Mouse (Mus musculus) embryonic facial prominence, embryonic 15.5 days (tissue): Measurements from ENCODE around the gene Slc16a8. TPM values are rescaled to one million over a fixed set of nuclear protein-coding genes. Genes with fewer than 3 reads are reported as not detected.

Experiments used
- ATAC-seq: fragments of 200-750 bp; cut with Nextera tagmentation; 2 replicates; pipeline ENCODE4 v1.8.0; 2017; ENCODE audit warnings: low read depth, moderate TSS enrichment; ENCODE audit not compliant: insufficient number of reproducible peaks, low FRiP score, low TSS enrichment
- H3K27ac ChIP-seq: fragments of 300-500 bp; sonication (generic); replicated peaks from 2 replicates; pipeline ENCODE4 v1.5.1; 2015; ENCODE audit warnings: mild to moderate bottlenecking, inconsistent platforms
- H3K27me3 ChIP-seq: fragments of 300-500 bp; sonication (generic); 2 replicates; pipeline ENCODE4 v1.6.1; 2015; ENCODE audit warnings: inconsistent platforms
- H3K36me3 ChIP-seq: fragments of 300-500 bp; sonication (generic); 2 replicates; pipeline ENCODE4 v1.6.1; 2015; ENCODE audit warnings: mild to moderate bottlenecking, inconsistent platforms
- H3K4me1 ChIP-seq: fragments of 300-500 bp; sonication (generic); 2 replicates; pipeline ENCODE4 v1.6.1; 2015; ENCODE audit warnings: inconsistent platforms
- H3K4me2 ChIP-seq: fragments of 300-500 bp; sonication (generic); replicated peaks from 2 replicates; pipeline ENCODE4 v1.6.1; 2015; ENCODE audit warnings: mild to moderate bottlenecking, inconsistent platforms
- H3K4me3 ChIP-seq: fragments of 300-500 bp; sonication (generic); replicated peaks from 2 replicates; pipeline ENCODE4 v1.5.1; 2015; ENCODE audit warnings: mild to moderate bottlenecking, inconsistent platforms
- H3K9ac ChIP-seq: fragments of 300-500 bp; sonication (generic); 2 replicates; pipeline ENCODE4 v1.6.1; 2015; ENCODE audit warnings: inconsistent platforms
- H3K9me3 ChIP-seq: fragments of 300-500 bp; sonication (generic); replicated peaks from 2 replicates; pipeline ENCODE4 v1.6.1; 2016; ENCODE audit warnings: inconsistent platforms
- WGBS: fragments of 180-500 bp; shearing (Covaris S2); methylation state at CpG from one replicate; pipeline ENCODE4 v1.1.7; 2015; 5-methylcytosine and 5-hydroxymethylcytosine counted together
- polyA plus RNA-seq: library from polyadenylated mRNA; unstranded; fragments of >200 nt; fragmentation: Nextera tagmentation; extraction: Ambion mirVana; gene quantifications from 2 replicates; pipeline ENCODE4 v1.2.1, GENCODE M21; 2015

Gene Slc16a8
- 0.35 and 0.58 TPM in 2 replicates for polyA plus RNA-seq

DNA sequence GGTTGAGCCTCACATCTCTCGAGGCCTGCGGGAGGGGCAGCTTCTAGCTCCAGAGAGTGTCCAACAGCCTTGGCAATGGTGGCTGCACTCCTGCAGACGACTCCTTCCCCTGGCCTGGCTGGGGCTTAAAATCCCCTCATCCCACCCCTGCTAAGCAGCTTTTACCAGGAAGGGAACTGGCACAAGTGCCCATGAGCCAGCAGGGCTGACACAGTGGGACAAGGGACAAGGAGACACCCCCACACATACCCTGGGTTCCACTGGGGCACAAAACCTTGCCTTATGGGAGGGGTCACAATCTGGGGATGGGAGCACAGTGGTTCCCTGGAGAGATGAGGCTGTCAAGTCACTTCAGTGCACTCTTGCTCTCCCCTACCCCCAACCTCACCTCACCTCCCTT lies at the start of gene Slc16a8:
Gene Slc16a8 (minus strand): TSS at position 101 of the 400 bp plus-strand sequence.
- no peak within 1 kb of the TSS for H3K4me2 ChIP-seq
- H3K36me3 ChIP-seq = no peaks in the 10 kb centered on the region
- no peak within 1 kb of the TSS for H3K27ac ChIP-seq
- peaks cover 14% of the 10 kb centered on the region for H3K4me1 ChIP-seq
- 32% methylated on average over 3 of the region's 3 CpGs for WGBS
- no peaks in the 10 kb centered on the region for H3K9me3 ChIP-seq
- no peak within 1 kb of the TSS for H3K9ac ChIP-seq
- no peak within 1 kb of the TSS for H3K4me3 ChIP-seq
- H3K27me3 ChIP-seq = peaks cover 33% of the 10 kb centered on the region
- no peak for ATAC-seq

DNA sequence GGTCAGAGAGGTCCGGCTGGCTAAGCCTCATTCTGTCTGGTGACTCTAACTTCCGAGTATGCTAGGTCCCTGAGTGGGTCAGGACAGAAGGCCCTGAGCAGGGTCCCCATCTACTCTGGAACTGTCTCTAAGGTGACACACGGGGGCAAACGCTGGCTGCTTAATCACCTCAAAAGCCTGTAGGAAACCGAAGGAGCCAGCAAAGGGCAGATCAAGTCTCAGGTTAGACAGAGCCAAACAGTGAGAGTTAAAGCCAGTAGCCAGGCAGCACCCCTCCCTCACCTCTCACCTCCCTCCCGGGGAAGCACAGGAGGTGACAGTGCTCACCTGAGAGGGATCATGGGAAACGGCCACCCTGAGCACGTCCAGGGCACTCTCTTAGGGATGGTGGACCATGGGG lies 49.2 kb upstream of the Slc16a8 start:
- H3K27me3 ChIP-seq = no peaks in the 10 kb centered on the region
- H3K36me3 ChIP-seq = peaks cover 23% of the 10 kb centered on the region
- H3K9me3 ChIP-seq = no peaks in the 10 kb centered on the region
- H3K27ac ChIP-seq = no peak overlapping the region
- no peak overlapping the region for H3K9ac ChIP-seq
- no peak overlapping the region for H3K4me2 ChIP-seq
- no peak for ATAC-seq
- H3K4me1 ChIP-seq = peaks cover 6% of the 10 kb centered on the region; the same call in 1 of the 2 replicates
- no peak overlapping the region for H3K4me3 ChIP-seq
- WGBS = 85% methylated on average over 8 of the region's 8 CpGs

GRCm38 (mm10) chr15:79299563-79300155 lies 45.1 kb upstream of the Slc16a8 start:
- H3K4me1 ChIP-seq = peaks cover 7% of the 10 kb centered on the region; the same call in 1 of the 2 replicates
- H3K9ac ChIP-seq = no peak overlapping the region
- no peak for ATAC-seq
- H3K27ac ChIP-seq = no peak overlapping the region
- peaks cover 5% of the 10 kb centered on the region; the same call in 1 of the 2 replicates for H3K36me3 ChIP-seq
- no peaks in the 10 kb centered on the region for H3K9me3 ChIP-seq
- H3K27me3 ChIP-seq = no peaks in the 10 kb centered on the region
- WGBS = 81% methylated on average over 2 of the region's 2 CpGs
- H3K4me2 ChIP-seq = no peak overlapping the region
- no peak overlapping the region for H3K4me3 ChIP-seq

GRCm38 (mm10) chr15:79298553-79298952 lies 44.0 kb upstream of the Slc16a8 start:
- Histone ChIP-seq H3K9me3 (no peaks in the 10 kb centered on the region), H3K27me3 (no peaks in the 10 kb centered on the region), H3K4me1 (peaks cover 7% of the 10 kb centered on the region; the same call in 1 of the 2 replicates), H3K36me3 (peaks cover 5% of the 10 kb centered on the region; the same call in 1 of the 2 replicates), H3K27ac (no peak overlapping the region), H3K4me2 (no peak overlapping the region), H3K9ac (no peak overlapping the region), H3K4me3 (no peak overlapping the region)
- 70% methylated on average over 6 of the region's 6 CpGs for WGBS
- no peak for ATAC-seq

DNA sequence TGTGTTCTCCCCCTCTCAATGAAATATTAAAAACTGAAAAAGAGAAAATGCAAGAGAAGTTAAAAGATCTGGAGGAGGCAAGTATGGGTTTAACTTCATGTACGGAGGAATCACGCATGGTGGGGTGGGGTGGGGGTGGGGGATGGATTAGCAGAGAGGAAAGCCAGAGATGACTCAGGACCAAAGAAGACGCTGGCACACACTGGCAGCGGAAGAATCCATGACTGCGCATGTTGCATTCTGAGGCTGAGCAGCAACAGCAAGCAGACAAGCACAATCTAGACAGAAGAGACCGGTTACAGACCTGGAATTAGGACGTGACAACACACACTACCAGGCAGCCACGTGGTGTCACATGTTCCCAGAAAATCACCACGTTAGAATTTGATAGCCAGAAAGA lies 38.2 kb upstream of the Slc16a8 start:
- Histone ChIP-seq H3K27ac (no peak overlapping the region), H3K4me2 (no peak overlapping the region), H3K4me1 (no peaks in the 10 kb centered on the region), H3K9ac (no peak overlapping the region), H3K9me3 (no peaks in the 10 kb centered on the region), H3K27me3 (no peaks in the 10 kb centered on the region), H3K36me3 (0 out of 2 replicates have a peak, but pooled peaks cover 6% of the 10 kb centered on the region), H3K4me3 (no peak overlapping the region)
- no peak for ATAC-seq
- 75% methylated on average over 9 of the region's 9 CpGs for WGBS

- no peaks in the 10 kb centered on the region for H3K4me1 ChIP-seq
- H3K9me3 ChIP-seq = no peaks in the 10 kb centered on the region
- no peak overlapping the region for H3K27ac ChIP-seq
- H3K36me3 ChIP-seq = peaks cover 9% of the 10 kb centered on the region; the same call in 1 of the 2 replicates
- no peak overlapping the region for H3K4me2 ChIP-seq
- ATAC-seq = no peak
- WGBS = 89% methylated on average over 3 of the region's 3 CpGs
- H3K9ac ChIP-seq = no peak overlapping the region
- H3K4me3 ChIP-seq = no peak overlapping the region
- H3K27me3 ChIP-seq = no peaks in the 10 kb centered on the region
These were observed 35.8 kb upstream of the Slc16a8 start for GRCm38 (mm10) chr15:79290340-79290739.

GRCm38 (mm10) chr15:79289441-79289840 lies 34.9 kb upstream of the Slc16a8 start:
- H3K9me3 ChIP-seq = no peaks in the 10 kb centered on the region
- no peaks in the 10 kb centered on the region for H3K27me3 ChIP-seq
- H3K4me3 ChIP-seq = no peak overlapping the region
- WGBS = 87% methylated on average over 12 of the region's 12 CpGs
- H3K4me2 ChIP-seq = no peak overlapping the region
- H3K4me1 ChIP-seq = no peaks in the 10 kb centered on the region
- no peak overlapping the region for H3K9ac ChIP-seq
- H3K36me3 ChIP-seq = peaks cover 9% of the 10 kb centered on the region; the same call in 1 of the 2 replicates
- ATAC-seq = no peak
- H3K27ac ChIP-seq = no peak overlapping the region

- ATAC-seq = no peak
- WGBS = 73% methylated on average over 3 of the region's 3 CpGs
These were observed 33.8 kb upstream of the Slc16a8 start for GRCm38 (mm10) chr15:79288387-79288786.

GRCm38 (mm10) chr15:79287091-79287490 lies 32.5 kb upstream of the Slc16a8 start:
- H3K9ac ChIP-seq = no peak overlapping the region
- no peak for ATAC-seq
- no peak overlapping the region for H3K27ac ChIP-seq
- no peak overlapping the region for H3K4me2 ChIP-seq
- H3K9me3 ChIP-seq = no peaks in the 10 kb centered on the region
- no peaks in the 10 kb centered on the region for H3K4me1 ChIP-seq
- whole genome bisulfite sequencing = 89% methylated on average over 7 of the region's 7 CpGs
- no peaks in the 10 kb centered on the region for H3K27me3 ChIP-seq
- H3K4me3 ChIP-seq = no peak overlapping the region
- H3K36me3 ChIP-seq = peaks cover 9% of the 10 kb centered on the region; the same call in 1 of the 2 replicates

More at GRCm38 (mm10) chr15:79288387-79288786, 33.8 kb upstream of the Slc16a8 start:
- H3K27ac ChIP-seq = no peak overlapping the region
- peaks cover 9% of the 10 kb centered on the region; the same call in 1 of the 2 replicates for H3K36me3 ChIP-seq
- H3K4me3 ChIP-seq = no peak overlapping the region
- no peaks in the 10 kb centered on the region for H3K9me3 ChIP-seq
- no peaks in the 10 kb centered on the region for H3K4me1 ChIP-seq
- no peak overlapping the region for H3K9ac ChIP-seq
- no peaks in the 10 kb centered on the region for H3K27me3 ChIP-seq
- no peak overlapping the region for H3K4me2 ChIP-seq

DNA sequence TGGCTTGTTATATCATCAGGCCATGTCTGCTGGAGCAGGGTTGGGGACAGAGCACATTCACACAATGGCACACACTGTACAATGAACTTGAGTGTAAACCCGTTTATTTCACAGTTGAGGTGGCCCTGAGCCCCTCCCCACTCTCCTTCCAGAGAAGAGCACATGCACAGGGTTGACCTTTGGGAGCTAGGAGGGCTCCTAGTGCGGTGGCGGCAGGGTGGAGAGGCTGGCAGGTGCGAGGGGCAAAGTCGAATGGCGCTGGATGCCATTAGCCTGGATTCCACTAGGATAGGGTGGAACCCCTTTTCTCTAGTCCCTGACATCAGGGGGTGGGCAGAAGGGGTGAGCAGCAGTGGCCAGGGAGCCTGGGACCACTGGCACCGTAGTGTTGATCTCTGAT lies 31.6 kb upstream of the Slc16a8 start:
- Histone ChIP-seq H3K9me3 (no peaks in the 10 kb centered on the region), H3K27ac (no peak overlapping the region), H3K9ac (no peak overlapping the region), H3K4me1 (no peaks in the 10 kb centered on the region), H3K27me3 (no peaks in the 10 kb centered on the region), H3K36me3 (peaks cover 9% of the 10 kb centered on the region; the same call in 1 of the 2 replicates), H3K4me2 (no peak overlapping the region), H3K4me3 (no peak overlapping the region)
- ATAC-seq = no peak
- 87% methylated on average over 7 of the region's 7 CpGs for WGBS

GRCm38 (mm10) chr15:79285399-79285798 lies 30.8 kb upstream of the Slc16a8 start, which contains the start of gene Baiap2l2:
Gene Baiap2l2, minus strand, starts transcription at chr15:79285537.
- no peak for ATAC-seq
- H3K4me2 ChIP-seq = no peak within 1 kb of the TSS
- no peak within 1 kb of the TSS for H3K27ac ChIP-seq
- no peaks in the 10 kb centered on the region for H3K27me3 ChIP-seq
- 54% methylated on average over 10 of the region's 10 CpGs for WGBS
- H3K9ac ChIP-seq = no peak within 1 kb of the TSS
- H3K4me3 ChIP-seq = no peak within 1 kb of the TSS
- peaks cover 9% of the 10 kb centered on the region; the same call in 1 of the 2 replicates for H3K36me3 ChIP-seq
- no peaks in the 10 kb centered on the region for H3K9me3 ChIP-seq
- no peaks in the 10 kb centered on the region for H3K4me1 ChIP-seq

DNA sequence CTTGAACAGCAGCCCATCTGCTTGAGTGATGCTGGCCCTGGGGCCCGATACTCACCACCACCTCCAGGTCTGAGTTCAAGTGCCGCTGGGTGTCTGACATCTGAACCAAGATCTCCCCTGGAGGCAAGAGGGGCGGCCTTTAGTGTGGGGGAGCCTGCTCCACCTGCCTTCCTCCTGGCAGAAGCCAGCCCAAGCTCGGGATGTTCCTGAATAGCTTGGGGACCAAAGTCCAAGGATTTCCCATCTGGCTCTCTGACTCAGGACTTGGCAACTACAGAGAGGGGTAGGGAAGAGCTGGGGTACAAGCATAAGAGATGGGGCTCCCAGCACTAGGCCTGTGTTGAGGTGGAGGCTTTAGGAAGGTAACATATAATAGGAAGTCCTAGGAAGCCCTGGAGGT lies 28.8 kb upstream of the Slc16a8 start:
- Histone ChIP-seq H3K4me2 (no peak overlapping the region), H3K4me1 (no peaks in the 10 kb centered on the region), H3K27me3 (no peaks in the 10 kb centered on the region), H3K9me3 (no peaks in the 10 kb centered on the region), H3K36me3 (peaks cover 3% of the 10 kb centered on the region; the same call in 1 of the 2 replicates), H3K9ac (no peak overlapping the region), H3K4me3 (no peak overlapping the region), H3K27ac (no peak overlapping the region)
- 73% methylated on average over 4 of the region's 4 CpGs for WGBS
- no peak for ATAC-seq
